Mouse (Mus musculus) kidney, adult 9 months (tissue): ENCODE measurements at regions not wholly inside any gene's neighbourhood (a gene's known extent, or its start where the extent isn't known, plus 50 kb on each side); places are given as distances from the start of the nearest gene placed in this dataset.

Experiments used
- DNase-seq: peaks from one replicate; pipeline ENCODE4 v3.0.0; 2022

- peak; percentile 62 for DNase-seq
Measured at GRCm38 (mm10) chr15:68626976-68627375, 2126.3 kb upstream of the Lrrc6 start.

DNA sequence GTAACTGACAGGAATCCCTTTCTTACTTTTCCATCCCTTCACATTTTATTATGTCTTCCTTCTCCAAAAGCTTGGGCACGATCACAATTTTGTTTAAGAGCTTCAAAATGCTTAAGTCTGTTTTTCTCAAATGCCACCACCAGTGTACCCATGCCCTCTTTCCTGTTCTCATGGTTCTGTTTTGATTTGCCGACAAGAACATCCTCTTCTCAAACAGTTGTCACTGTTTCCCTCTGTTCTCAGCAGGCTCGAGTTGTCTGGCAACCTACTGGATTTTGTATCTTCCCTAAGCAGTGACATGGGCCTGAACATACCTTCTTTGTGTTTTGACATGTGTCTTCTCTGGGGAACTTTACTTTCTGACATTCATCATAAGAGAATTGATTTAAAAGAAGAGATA, 2124.1 kb upstream of the Lrrc6 start:
- DNase-seq: no peak

GRCm38 (mm10) chr15:68620417-68621214, 2119.9 kb upstream of the Lrrc6 start:
- no peak for DNase-seq

DNA sequence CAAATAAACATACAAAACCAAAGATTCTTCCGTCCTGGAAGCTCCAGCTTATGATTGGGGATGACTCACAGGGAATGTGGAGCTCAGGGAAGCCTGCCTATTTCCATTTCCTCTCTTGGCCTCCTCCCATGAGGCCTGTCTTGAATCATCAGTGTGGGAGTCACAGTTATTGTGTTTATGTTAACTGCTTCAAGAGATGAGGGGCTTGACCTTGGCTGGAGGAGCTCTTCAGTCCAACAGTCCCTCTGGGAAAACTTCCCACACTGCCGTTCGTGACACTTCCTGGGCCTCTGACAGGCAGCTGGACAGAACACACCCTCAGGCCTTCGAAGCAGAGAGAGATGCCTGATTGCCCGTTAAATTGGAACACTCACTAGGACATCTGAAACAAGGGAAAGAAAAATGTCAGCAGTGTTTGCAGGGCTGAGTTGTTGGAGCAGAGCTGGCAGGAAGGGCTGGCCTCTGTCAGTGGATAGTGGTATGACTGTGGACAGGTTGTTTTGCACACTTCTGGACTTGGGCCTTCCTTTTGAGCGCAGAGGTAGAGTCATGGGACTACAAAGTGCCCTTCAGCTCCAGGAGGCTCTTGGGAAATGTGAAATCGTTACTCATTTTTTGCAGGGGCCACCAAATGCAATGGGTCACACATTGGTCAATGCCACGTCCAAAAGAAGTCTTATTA, 2105.5 kb upstream of the Lrrc6 start:
- peak; percentile 33 for DNase-seq

DNA sequence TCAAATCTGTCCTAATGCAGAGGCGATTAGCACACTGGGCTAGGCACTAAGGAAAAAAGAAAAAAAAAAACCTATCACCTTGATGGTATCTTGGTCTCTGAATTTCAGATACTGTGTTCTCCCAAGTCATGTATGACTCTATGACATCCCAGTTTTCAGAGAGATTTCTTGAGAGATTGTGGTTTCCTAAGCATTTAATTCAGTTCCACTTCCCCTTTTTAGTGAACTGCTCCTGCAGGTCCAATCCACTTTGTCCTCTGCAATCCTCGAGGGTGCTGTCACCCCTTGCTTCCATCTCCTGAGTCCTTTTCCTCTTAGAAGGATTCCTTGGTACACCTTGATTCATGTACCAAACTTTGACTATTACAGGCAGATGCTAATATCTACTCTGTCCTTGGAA, 2104.8 kb upstream of the Lrrc6 start:
- DNase-seq: no peak

- DNase-seq: no peak
Measured at GRCm38 (mm10) chr15:68582177-68582576, 2081.5 kb upstream of the Lrrc6 start.

- DNase-seq: no peak
Measured at GRCm38 (mm10) chr15:68579486-68579885, 2078.8 kb upstream of the Lrrc6 start.

GRCm38 (mm10) chr15:68560654-68561053, 2059.9 kb upstream of the Lrrc6 start:
- no peak for DNase-seq

GRCm38 (mm10) chr15:68556133-68556532, 2055.4 kb upstream of the Lrrc6 start:
- DNase-seq: no peak

DNA sequence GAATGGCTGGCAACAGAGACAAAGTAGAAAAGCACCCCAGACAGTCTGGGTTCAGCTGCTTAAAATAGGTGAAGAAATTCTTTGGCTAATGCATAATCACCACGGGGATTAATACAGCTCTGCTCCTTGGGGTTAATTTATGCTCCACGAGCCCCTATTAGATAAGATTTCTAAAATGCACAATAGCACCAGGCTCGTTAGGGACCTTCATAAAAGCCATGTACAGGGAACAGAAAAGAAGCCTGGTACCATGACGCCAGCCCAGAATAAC, 2035.3 kb upstream of the Lrrc6 start:
- DNase-seq: no peak

DNA sequence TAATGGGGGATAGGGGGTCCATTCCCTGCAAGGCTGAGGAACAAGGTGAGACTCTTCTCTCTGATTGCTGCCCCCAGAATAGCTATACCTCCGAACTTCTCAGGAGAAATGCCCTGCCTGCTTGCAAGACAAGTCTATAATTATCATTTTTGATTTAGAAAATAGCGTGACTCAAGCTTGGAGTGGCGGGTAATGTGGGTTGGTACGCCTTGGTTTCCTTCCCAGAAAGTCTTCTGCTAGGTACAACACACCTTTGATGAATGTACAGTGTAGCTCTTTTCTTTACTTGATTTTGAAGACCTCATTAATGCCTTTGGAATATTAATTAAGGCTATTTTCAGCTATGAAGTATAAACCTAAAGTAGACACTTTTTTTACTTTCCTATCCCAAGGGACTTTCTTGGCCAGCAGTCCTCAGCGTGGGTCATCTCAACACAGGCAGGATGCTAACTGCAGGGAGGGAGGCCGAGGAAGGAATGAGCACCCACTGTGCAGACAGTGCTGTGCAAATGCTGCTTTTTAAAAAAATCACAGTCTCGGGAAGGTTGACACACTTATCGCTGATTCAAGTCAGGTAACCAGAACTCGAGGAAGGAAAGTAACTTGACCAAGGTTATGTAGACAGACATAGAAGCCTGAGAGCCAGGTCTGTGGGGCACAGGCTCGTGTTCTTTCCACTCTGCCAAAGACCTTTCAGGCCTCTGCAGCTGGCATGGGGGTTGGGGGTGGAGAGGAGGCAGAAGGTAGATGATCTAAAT, 2034.8 kb upstream of the Lrrc6 start:
- DNase-seq: no peak

DNA sequence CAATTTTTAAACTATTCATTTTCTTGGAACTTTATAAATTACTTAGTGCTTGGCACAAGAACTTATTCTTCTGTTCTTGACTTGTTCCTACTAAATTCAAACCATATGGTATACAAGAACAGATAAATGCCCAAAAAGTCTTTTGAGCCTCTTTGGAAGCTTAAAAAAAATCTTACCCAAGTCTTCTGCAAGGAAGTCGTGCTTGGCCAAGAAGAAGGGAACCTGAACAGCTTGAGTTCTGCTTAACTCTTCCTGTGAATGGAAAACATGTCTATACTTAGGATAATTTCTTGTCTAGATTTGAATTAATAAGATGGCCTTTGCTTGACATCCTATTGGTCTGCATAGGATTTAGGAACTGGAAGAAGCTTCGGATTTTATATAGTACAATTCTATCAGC, 2020.0 kb upstream of the Lrrc6 start:
- no peak for DNase-seq

- no peak for DNase-seq
Measured at GRCm38 (mm10) chr15:68512431-68512830, 2011.7 kb upstream of the Lrrc6 start.

DNA sequence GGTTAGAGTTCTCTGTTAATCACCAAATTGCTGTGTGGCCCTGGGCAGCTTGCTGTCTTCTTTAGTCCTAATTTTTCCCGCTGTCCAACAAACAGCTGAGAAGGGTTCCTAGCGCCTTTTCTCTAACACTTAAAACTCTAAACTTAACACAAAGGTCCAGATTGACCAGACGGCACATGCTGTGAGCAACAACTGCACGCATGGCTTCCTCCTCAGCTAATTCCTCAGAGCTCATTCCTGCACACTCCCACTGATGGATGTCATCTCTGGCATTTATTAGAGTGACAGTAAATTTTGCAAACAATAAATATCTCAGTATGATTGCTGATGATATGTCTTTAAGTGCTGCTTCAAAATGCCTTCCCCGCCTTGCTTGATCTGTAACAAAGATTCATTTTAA, 2007.5 kb upstream of the Lrrc6 start:
- DNase-seq: peak; percentile 14

DNA sequence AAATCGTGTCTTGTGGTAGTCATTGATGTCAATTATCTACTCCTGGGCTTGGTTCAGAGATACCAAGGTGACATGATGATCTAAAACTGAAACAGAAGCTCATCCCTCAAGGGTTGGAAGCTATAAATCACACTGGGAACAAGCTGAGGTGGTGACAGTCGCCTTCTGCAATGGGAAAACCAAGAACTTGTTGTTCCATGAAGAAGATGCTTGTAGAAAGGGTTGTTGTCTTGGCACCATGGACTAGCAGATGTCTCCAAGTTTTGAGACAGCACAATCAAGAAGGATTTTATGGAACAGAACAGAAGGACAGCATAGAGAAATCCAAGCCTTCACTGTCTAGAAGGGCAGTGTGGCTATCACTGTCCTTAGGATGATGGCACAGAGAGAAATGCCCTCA, 2005.4 kb upstream of the Lrrc6 start:
- DNase-seq: no peak

DNA sequence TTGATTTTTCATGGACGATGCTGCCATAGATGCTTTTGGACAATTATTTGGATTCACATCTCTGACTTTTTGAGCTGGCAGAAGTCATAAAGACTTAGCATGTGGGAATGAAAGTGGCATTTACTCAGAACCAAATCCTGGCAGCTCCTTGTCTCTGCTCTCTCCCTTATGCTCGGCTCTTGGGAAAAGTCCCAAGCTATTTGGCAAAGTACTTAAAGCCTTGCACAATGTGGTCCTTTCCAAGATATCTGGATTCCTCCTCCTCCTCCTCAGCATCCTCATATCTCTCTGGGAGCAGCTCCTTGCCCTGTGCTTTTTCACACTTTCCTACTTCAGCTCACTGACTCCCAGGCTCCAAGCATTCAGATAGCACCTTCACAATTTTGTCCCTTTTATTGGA, 1995.7 kb upstream of the Lrrc6 start:
- DNase-seq: no peak

- no peak for DNase-seq
Measured at GRCm38 (mm10) chr15:68484789-68485188, 1984.1 kb upstream of the Lrrc6 start.

DNA sequence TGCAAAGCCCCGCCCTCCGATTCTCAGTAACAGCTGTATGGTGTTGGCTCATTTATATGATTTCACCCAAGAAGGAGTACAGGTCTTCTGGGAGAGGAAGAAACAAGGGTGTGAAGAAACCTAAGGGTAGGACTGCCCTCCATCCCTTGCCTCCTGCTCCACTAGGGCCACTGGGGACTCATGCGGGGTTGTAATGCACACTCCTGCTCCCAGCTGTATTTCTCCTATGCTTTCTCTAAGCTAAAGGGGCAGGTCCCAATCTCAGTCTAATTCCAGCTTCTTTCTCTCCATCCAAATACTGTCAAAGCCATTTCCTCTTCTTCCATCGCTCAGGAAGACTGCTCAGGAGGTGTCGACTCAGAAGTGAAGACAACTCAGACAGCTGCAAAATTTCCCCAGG, 1977.0 kb upstream of the Lrrc6 start:
- no peak for DNase-seq

GRCm38 (mm10) chr15:68471928-68472327, 1971.2 kb upstream of the Lrrc6 start:
- no peak for DNase-seq

DNA sequence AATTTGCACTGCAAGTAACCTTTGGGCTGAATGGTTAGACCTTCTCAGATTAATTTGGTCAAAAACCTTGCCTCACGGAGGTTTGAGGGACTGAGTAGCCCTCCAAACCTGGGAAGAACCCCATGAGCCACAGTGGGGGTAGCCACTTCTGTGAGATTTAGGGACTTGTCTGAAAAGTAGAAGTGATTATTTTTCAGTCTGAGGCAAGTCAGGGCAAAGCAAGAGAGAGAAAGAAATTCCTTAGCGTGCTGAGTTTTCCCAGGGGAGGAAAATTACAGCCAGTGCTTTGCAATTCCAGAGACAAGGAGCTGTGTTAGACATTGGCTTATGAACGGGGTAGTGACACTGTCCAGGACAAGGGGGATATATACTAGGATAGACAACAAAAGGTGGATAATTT, 1962.1 kb upstream of the Lrrc6 start:
- DNase-seq: no peak

GRCm38 (mm10) chr15:68457239-68457638, 1956.5 kb upstream of the Lrrc6 start:
- no peak for DNase-seq

DNA sequence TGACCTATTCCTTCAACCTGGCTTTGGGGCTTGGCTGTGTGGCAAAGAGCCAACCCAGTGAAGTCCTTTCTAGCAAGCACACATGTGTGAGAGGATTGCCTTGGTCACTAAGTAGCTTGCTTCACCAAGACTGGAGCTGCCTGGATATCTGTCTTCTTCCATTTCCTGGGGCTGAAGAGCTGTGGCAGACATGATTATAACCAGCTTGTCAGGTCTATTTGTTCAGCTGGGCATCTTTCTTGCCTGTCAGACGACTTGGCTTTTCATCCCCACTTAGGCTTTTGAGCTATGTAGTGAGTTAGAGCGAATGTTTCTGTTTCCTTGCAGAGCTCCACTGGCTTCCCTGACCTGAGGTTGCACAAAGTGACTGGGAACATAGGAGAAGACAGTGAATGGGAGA, 1951.3 kb upstream of the Lrrc6 start:
- no peak for DNase-seq

- DNase-seq: no peak
Measured at GRCm38 (mm10) chr15:68445341-68445740, 1944.6 kb upstream of the Lrrc6 start.

DNA sequence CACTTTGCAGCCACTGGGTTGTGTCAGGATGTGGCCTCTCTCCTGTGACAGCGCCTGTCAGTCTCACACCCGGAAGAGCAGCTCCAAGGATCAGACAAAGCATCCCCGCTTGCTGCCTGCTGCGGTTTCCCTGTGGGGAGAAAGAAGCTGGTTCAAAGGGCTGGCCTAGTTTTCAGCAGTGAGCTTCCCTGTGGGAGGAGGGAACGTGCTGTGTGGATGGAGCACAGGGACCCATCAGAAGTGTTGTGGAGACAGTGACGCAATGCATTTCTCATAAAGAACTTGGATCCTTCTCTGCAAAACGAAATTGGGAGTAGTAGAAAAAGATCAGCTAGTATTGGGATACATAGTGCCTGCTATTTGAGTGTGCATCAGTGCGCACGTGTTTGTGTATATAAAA, 1939.9 kb upstream of the Lrrc6 start:
- no peak for DNase-seq
